Comparison of ENCODE assay signal across 8 mouse cellular contexts in the genomic region with DNA sequence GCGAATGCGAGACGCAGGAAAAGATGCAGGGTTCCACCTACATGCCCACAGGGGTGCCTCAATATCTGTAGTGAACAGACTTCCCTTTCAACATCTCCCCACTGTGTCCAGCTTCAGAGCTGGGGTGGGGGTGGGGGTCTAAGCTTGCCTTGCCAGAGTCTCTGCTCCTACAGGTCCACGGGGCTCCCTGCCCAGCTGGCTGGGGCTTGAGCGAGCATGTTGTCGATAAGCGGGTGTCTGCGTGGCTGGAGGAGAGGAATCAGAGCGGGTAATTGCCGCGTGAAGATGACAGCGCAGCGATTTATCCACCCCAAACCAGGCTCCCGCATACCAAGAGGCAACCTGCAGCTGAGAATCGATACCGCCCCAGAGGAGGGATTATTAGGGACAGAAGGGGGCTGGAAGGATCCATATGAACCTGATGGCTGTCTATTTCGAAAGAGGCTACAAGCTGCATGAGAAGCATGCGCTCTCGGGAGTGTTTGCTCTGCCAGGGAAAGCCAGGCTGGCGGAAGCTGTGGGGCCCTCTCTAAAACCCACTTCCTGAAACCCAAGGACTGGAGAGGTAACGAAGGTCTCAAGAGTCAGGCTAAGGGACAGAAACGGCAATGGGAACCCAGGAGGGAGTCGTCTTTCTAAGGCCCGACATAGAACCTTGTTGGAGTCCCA.
DNase-seq lines count a peak whose midpoint lies in the region; ATAC-seq and TF ChIP-seq lines count a peak whose summit lies in the region.

No protein-coding gene starts in this region.

- no peak overlapping the region for H3K27ac ChIP-seq in hindbrain, embryonic 12.5 days
- peak overlapping the region; percentile 79 for H3K27ac ChIP-seq in macrophage
- peak overlapping the region; percentile 58; the same call in 1 of the 2 replicates for H3K27ac ChIP-seq in thymus, adult 2 months (ENCODE audit: control insufficient read depth, insufficient read depth, low read length)

- H3K27me3 ChIP-seq in hindbrain, embryonic 12.5 days = peaks cover 26% of the 10 kb centered on the region; the same call in 1 of the 2 replicates
- H3K27me3 ChIP-seq in thymus, adult 2 months (ENCODE audit: control insufficient read depth, insufficient read depth, low read length) = no peaks in the 10 kb centered on the region

- no peak for TF ChIP-seq POLR2A in thymus, adult 2 months (IDR thresholded peaks at IDR 0.05; ENCODE audit: control insufficient read depth, extremely low read depth, insufficient read depth, low read length, poor library complexity)

- intact Hi-C loops in left cerebral cortex, postnatal 10 days (cut with DNase I) = no loop called here

- H3K36me3 ChIP-seq in hindbrain, embryonic 12.5 days = no peaks in the 10 kb centered on the region
- H3K36me3 ChIP-seq in macrophage (ENCODE audit: inconsistent target) = no peaks in the 10 kb centered on the region
- no peaks in the 10 kb centered on the region for H3K36me3 ChIP-seq in thymus, adult 2 months (ENCODE audit: control insufficient read depth, insufficient read depth, low read length)

- H3K9ac ChIP-seq in hindbrain, embryonic 12.5 days = peak overlapping the region; percentile 11; the same call in 1 of the 2 replicates

- no peaks in the 10 kb centered on the region for H3K9me3 ChIP-seq in hindbrain, embryonic 12.5 days (replicated peaks)

- ATAC-seq in hindbrain, embryonic 12.5 days (ENCODE audit: low FRiP score) = no peak

- TF ChIP-seq CTCF in thymus, adult 2 months (IDR thresholded peaks at IDR 0.05; ENCODE audit: borderline replicate concordance, control insufficient read depth, extremely low read depth, insufficient read depth, low read length, poor library complexity) = 0 out of 2 replicates have a peak, but pooled peaks have one; percentile 18

- H3K79me2 ChIP-seq in macrophage (ENCODE audit: inconsistent target) = no peaks in the 10 kb centered on the region

- 42% methylated on average over 24 of the region's 24 CpGs for WGBS in hindbrain, embryonic 12.5 days
- 8% methylated on average over 24 of the region's 24 CpGs for WGBS in macrophage (ENCODE audit: missing documents)
- 3% methylated on average over 24 of the region's 24 CpGs for WGBS in thymus, adult 2 months

- H3K4me2 ChIP-seq in hindbrain, embryonic 12.5 days (replicated peaks) = 0 out of 2 replicates have a peak overlapping the region, but pooled peaks have one; percentile 20

- H3K4me3 ChIP-seq in hindbrain, embryonic 12.5 days = no peak overlapping the region
- peak overlapping the region; percentile 3; the same call in 1 of the 2 replicates for H3K4me3 ChIP-seq in macrophage (ENCODE audit: inconsistent target)
- H3K4me3 ChIP-seq in thymus, adult 2 months (ENCODE audit: control insufficient read depth, insufficient read depth, low read length) = peak overlapping the region; percentile 73

- peak; percentile 7 to 14 for DNase-seq in spleen, postnatal 36 days (ENCODE audit: low spot score in 2 of 2)
- DNase-seq in spleen, postnatal 4 days (ENCODE audit: low spot score in 2 of 2) = no peak
- peak; percentile 57 for DNase-seq in thymus, adult 2 months
- DNase-seq in left cerebral cortex, postnatal 10 days (ENCODE audit: extremely low spot score in 1 of 2, low spot score in 2 of 2) = no peak
- no peak for DNase-seq in MN1 (ENCODE audit: low spot score)
- no peak for DNase-seq in cerebellum, adult 18-20 months

- H3K4me1 ChIP-seq in hindbrain, embryonic 12.5 days = peaks cover 16% of the 10 kb centered on the region
- H3K4me1 ChIP-seq in thymus, adult 2 months (replicated peaks; ENCODE audit: control insufficient read depth, insufficient read depth, low read length) = peaks cover 15% of the 10 kb centered on the region

Comparison
In these comparisons a context has a peak if more than half of its experiments do, and no peak if none do; other contexts are left out.
1. DNase-seq: peak in spleen, postnatal 36 days (2 of 2) and thymus, adult 2 months (single experiment); none in spleen, postnatal 4 days (0 of 2), left cerebral cortex, postnatal 10 days (0 of 2), MN1 (single experiment) and cerebellum, adult 18-20 months (0 of 2).